Mouse (Mus musculus) skeletal muscle tissue, adult 2 months (tissue): ENCODE results near the gene Tle6.
A peak's percentile ranks its signal among the peaks of the same experiment; 100 is the strongest.

Experiments used
- DNase-seq: peaks from one replicate; pipeline ENCODE4 v3.0.0-alpha.2; 2012; ENCODE audit warnings: low read depth, low spot score

Tle6 gene

GRCm38 (mm10) chr10:81623441-81623840, 22.6 kb upstream of the Tle6 start:
- no peak for DNase-seq

GRCm38 (mm10) chr10:81620786-81621185, 19.9 kb upstream of the Tle6 start:
- DNase-seq, result no peak

GRCm38 (mm10) chr10:81619976-81620375, 19.1 kb upstream of the Tle6 start:
- no peak for DNase-seq

GRCm38 (mm10) chr10:81615486-81615885, 14.6 kb upstream of the Tle6 start:
- no peak for DNase-seq

GRCm38 (mm10) chr10:81612779-81613178, 11.9 kb upstream of the Tle6 start:
- DNase-seq, result no peak

- DNase-seq, result no peak
Measured at GRCm38 (mm10) chr10:81608308-81608707, 7.4 kb upstream of the Tle6 start.

GRCm38 (mm10) chr10:81605974-81606751, 5.3 kb upstream of the Tle6 start, which contains the start of gene BC025920:
Gene BC025920, plus strand, starts transcription at chr10:81606270.
- peak; percentile 97 for DNase-seq

GRCm38 (mm10) chr10:81605666-81605973, 4.7 kb upstream of the Tle6 start:
- no peak for DNase-seq

GRCm38 (mm10) chr10:81604968-81605665, 4.2 kb upstream of the Tle6 start:
- DNase-seq, result peak; percentile 88

- DNase-seq, result no peak
Measured at GRCm38 (mm10) chr10:81604019-81604967, 3.4 kb upstream of the Tle6 start.

- peak; percentile 47 for DNase-seq
Measured at GRCm38 (mm10) chr10:81602741-81603151, 1.9 kb upstream of the Tle6 start.

GRCm38 (mm10) chr10:81601396-81601905, 578 bp upstream of the Tle6 start:
- no peak for DNase-seq

GRCm38 (mm10) chr10:81600096-81600495, 777 bp downstream of the Tle6 start:
- no peak for DNase-seq

GRCm38 (mm10) chr10:81599630-81600029, 1.2 kb downstream of the Tle6 start:
- DNase-seq, result no peak

GRCm38 (mm10) chr10:81598871-81599270, 2.0 kb downstream of the Tle6 start:
- no peak for DNase-seq

- DNase-seq, result no peak
Measured at GRCm38 (mm10) chr10:81598342-81598741, 2.5 kb downstream of the Tle6 start.

GRCm38 (mm10) chr10:81597137-81597950, 3.5 kb downstream of the Tle6 start:
- DNase-seq, result peak; percentile 47

GRCm38 (mm10) chr10:81596611-81597010, 4.3 kb downstream of the Tle6 start:
- no peak for DNase-seq

- no peak for DNase-seq
Measured at GRCm38 (mm10) chr10:81595599-81595998, 5.3 kb downstream of the Tle6 start.

GRCm38 (mm10) chr10:81593935-81594334, 6.9 kb downstream of the Tle6 start:
- no peak for DNase-seq

GRCm38 (mm10) chr10:81593223-81593622, 7.7 kb downstream of the Tle6 start:
- DNase-seq, result no peak
